Mouse (Mus musculus) frontal cortex, postnatal 10 days (tissue): ENCODE data around the gene Fam198a.

Experiments used
- DNase-seq, 2 experiments: peaks; one replicate each; pipeline ENCODE4 v3.0.0; 2022; ENCODE audit warnings: low spot score in 2 of 2, mixed read lengths in 1 of 2

Fam198a gene

GRCm38 (mm10) chr9:121926634-121927405 lies 24.0 kb upstream of the Fam198a start:
- no peak for DNase-seq

GRCm38 (mm10) chr9:121927721-121928120 lies 23.1 kb upstream of the Fam198a start:
- no peak for DNase-seq

GRCm38 (mm10) chr9:121928498-121928897 lies 22.3 kb upstream of the Fam198a start:
- DNase-seq: peak in 1 of 2 experiments; percentile 45

GRCm38 (mm10) chr9:121934856-121935255 lies 15.9 kb upstream of the Fam198a start:
- DNase-seq: no peak

GRCm38 (mm10) chr9:121936952-121937351 lies 13.8 kb upstream of the Fam198a start:
- no peak for DNase-seq

- no peak for DNase-seq
Measured at GRCm38 (mm10) chr9:121937451-121937864, 13.3 kb upstream of the Fam198a start.

- DNase-seq: no peak
Measured at GRCm38 (mm10) chr9:121937944-121938355, 12.8 kb upstream of the Fam198a start.

- DNase-seq: no peak
Measured at GRCm38 (mm10) chr9:121943005-121943404, 7.8 kb upstream of the Fam198a start.

GRCm38 (mm10) chr9:121943628-121944027 lies 7.2 kb upstream of the Fam198a start:
- no peak for DNase-seq

GRCm38 (mm10) chr9:121947784-121948183 lies 3.0 kb upstream of the Fam198a start:
- DNase-seq: peak; percentile 55 to 74

GRCm38 (mm10) chr9:121948431-121948830 lies 2.4 kb upstream of the Fam198a start:
- DNase-seq: no peak

GRCm38 (mm10) chr9:121951114-121951423 lies 281 bp downstream of the Fam198a start:
- DNase-seq: no peak

GRCm38 (mm10) chr9:121952596-121952995 lies 1.8 kb downstream of the Fam198a start:
- no peak for DNase-seq

- no peak for DNase-seq
Measured at GRCm38 (mm10) chr9:121959966-121960635, 9.3 kb downstream of the Fam198a start.

- no peak for DNase-seq
Measured at GRCm38 (mm10) chr9:121964941-121965340, 14.2 kb downstream of the Fam198a start.

GRCm38 (mm10) chr9:121968258-121968657 lies 17.5 kb downstream of the Fam198a start:
- no peak for DNase-seq

GRCm38 (mm10) chr9:121969841-121970381 lies 19.1 kb downstream of the Fam198a start:
- DNase-seq: no peak

- no peak for DNase-seq
Measured at GRCm38 (mm10) chr9:121973207-121973606, 22.4 kb downstream of the Fam198a start.

- no peak for DNase-seq
Measured at GRCm38 (mm10) chr9:121974141-121974986, 23.6 kb downstream of the Fam198a start.

- DNase-seq: no peak
Measured at GRCm38 (mm10) chr9:121975321-121975720, 24.5 kb downstream of the Fam198a start.

- no peak for DNase-seq
Measured at GRCm38 (mm10) chr9:121981046-121981445, 30.3 kb downstream of the Fam198a start.

GRCm38 (mm10) chr9:121981466-121982105 lies 30.8 kb downstream of the Fam198a start:
- DNase-seq: no peak
